Mouse (Mus musculus) heart, postnatal 25 days (tissue): ENCODE data around the gene Defb26. TPM values are rescaled to one million over a fixed set of nuclear protein-coding genes. Genes with fewer than 3 reads are reported as not detected.

Source experiments
- DNase-seq: peaks from one replicate; pipeline ENCODE4 v3.0.0; 2022; ENCODE audit warnings: low spot score
- intact Hi-C: fragments of 180-260 bp; cut with DNase I; formaldehyde crosslinking; loops from one replicate; pipeline ENCODE4 v1.15.1; 2025
- total RNA-seq, 2 experiments: library from RNA; stranded (reverse); gene quantifications; 2 replicates each; pipeline ENCODE4 v1.2.3; 2021

Defb26 gene
- total RNA-seq: not detected

- intact Hi-C loops: no loop called here
- DNase-seq: no peak
Measured at GRCm38 (mm10) chr2:152511592-152511991, at the start of gene Defb26. TSS of gene Defb26 (minus strand) at chr2:152511692.

GRCm38 (mm10) chr2:152556655-152557054, 45.2 kb upstream of the Defb26 start:
- DNase-seq: no peak
- intact Hi-C loops: loop anchor here (5.0 kb wide), 1 partner anchor 46 kb away; the partner anchor contains the start of gene Defb36

DNA sequence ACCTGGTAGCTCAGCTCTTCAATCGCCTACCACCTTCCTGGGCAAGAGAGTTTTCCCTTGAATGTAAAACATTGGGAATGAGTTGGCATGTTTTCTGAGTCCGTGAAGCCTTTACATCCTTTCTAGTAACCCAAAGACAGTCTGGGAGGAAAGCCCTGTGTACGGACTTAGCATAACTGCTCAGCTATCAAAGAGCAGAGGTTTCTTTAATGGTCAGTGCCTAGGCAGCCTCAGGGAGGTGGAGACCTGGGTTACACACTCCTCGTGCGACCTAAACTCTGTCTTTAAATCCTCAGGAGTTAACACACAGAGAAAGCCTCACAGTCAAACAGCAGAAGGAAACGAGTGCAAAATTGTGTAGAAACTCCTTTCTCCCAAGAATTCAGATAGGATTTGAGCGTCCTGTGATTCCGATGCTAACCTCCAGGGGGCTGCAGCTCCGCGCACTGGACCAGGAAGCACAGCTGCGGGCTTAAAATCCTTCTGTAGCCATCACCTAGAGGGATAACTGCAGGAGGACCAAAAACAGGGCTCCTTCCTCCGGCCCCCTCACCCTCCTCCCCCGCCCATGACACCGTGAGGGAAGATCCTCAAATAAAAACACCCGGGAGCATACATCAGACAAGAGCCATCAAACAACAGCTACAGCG, 42.4 kb upstream of the Defb26 start:
- no peak for DNase-seq
- intact Hi-C loops: loop anchor here (5.0 kb wide), 1 partner anchor 103 kb away; no protein-coding TSS in a partner anchor

- intact Hi-C loops: no loop called here
- no peak for DNase-seq
Measured at GRCm38 (mm10) chr2:152548124-152548523, 36.6 kb upstream of the Defb26 start.

DNA sequence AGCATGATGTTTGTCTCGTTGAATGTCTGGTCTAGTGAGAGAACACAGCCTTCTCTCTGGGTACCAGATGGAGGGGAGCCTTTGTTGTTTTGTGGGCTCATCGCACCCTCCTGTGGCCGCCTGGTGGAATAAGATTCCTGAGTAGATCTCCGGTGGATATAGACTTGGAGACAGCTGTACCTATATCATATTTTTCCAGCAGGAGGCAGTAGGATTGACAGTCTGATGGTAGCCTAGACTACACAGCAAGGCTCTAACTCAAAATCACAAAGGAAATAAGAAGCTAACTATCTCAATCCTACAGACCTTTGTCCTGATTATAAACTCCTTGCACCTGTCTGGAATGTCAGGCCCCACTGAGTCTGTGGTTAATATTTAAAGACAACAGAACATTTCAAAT, 33.2 kb upstream of the Defb26 start:
- DNase-seq: no peak
- intact Hi-C loops: no loop called here

GRCm38 (mm10) chr2:152543478-152543877, 32.0 kb upstream of the Defb26 start:
- intact Hi-C loops: no loop called here

GRCm38 (mm10) chr2:152542897-152543296, 31.4 kb upstream of the Defb26 start:
- intact Hi-C loops: no loop called here
- DNase-seq: no peak

More at GRCm38 (mm10) chr2:152543478-152543877, 32.0 kb upstream of the Defb26 start:
- no peak for DNase-seq

GRCm38 (mm10) chr2:152541979-152542378, 30.5 kb upstream of the Defb26 start:
- no peak for DNase-seq
- intact Hi-C loops: no loop called here

DNA sequence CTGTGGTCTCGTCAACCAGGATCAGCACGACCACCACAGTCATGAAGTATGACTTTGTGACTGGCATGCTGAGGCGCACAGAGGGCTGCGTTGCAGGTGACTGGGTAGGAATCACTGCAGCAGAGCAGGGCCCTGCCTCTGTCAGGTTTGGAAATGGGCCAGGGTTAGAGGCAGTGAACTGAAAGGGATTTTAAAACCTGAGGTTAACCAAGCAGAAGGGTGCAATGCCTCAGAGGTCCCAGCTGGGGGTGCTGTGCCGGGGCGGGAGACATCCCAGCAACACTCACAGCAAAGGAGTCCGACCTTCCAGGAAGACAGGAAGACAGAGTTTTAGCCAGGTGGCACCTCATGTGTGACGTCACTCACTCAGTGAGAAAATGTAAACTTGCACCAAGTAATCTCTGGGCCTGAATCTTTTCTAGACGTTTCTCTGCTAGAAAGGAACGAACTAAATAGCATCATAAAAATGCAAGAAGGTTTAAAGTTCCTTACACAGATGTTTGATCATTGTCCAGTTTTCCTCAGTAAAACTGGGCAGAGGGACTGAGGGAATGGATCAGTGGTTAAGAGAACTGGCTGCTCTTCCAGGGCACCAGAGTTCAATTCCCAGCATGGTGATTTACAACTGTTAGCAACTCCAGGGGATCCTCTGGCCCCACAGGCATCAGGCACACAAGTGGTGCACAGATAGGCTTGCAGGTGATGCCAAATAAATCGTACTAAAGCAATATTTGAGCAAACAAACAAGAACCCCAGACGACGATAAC, 28.6 kb upstream of the Defb26 start, which contains the start of gene Defb29:
TSS of gene Defb29 (minus strand) at position 155 of the 767 bp plus-strand sequence.
- intact Hi-C loops: no loop called here
- DNase-seq: no peak

DNA sequence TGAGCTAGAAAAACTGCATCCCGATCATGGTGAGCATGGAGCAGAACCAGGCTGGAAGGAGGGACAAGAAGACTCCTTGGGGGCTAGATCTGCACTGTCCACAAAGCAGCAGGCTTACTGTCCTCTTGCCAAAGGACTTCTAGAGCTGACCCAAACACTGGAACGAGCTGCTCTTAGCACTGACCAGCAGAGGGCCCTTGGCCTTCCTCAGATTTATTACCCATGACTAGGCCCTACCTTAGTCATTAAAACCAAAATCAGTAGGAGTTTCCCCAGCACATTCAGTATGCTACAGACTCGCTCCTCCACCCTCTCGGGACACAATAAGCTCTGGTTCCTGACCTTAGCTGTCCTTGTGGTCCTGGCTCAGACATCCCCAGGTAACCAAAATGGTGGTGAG, 6.5 kb upstream of the Defb26 start, which contains the start of gene Defb28:
TSS of gene Defb28 (plus strand) at position 275 of the 400 bp plus-strand sequence.
- DNase-seq: no peak
- intact Hi-C loops: no loop called here

DNA sequence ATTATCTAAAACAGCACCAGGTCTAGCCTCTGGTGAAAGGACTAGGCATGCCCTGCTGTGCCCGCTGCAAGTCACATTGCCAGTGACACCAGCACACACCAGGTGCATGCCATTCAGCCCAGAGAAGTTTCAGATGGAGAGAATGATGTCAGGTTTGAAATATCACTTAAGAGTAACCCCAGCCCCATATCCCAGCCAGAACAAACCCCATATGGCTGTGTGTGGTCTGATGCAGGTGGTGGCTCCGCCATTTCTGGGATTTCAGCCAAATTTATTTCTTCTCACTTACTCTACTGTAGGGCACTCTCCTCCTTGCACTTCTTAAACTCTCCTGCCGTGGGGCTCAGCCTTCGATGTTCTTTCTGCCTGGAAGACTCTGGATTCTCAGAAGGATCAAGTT, 4.6 kb upstream of the Defb26 start:
- intact Hi-C loops: no loop called here
- no peak for DNase-seq

DNA sequence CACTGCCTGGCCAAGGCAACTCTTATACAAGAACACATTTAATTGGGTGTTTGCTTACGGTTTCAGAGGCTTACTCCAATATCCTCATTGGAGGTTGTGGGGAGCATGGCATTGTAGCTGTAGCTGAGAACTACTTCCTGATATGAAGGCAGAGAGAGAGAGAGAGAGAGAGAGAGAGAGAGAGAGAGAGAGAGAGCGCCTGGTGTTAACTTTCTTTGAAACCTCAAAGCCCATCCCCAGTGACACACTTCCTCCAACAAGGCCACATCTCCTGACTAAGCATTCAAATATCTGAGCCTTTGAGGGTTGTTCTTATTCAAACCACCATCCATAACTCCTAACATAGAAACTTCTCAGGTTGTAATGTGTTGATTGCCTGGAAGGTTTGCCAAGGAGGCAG, 7.5 kb downstream of the Defb26 start:
- no peak for DNase-seq
- intact Hi-C loops: no loop called here

DNA sequence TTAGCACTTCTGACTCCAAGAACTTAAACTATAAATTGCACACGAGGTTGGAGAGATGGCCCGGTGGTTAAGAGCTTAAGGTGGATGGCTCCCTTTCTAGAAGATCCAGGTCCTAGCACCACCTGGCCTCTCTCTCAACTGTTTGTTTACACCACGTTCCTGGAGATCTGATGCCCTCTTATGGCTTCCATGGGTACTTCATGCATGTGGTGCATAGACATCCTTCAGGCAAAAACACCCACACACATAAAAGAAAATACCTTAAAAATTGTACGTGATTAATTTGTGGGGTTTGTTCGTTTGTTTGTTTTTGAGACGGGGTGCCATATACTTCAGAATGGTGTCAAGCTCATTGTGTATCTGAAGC, 10.6 kb downstream of the Defb26 start:
- intact Hi-C loops: no loop called here
- DNase-seq: no peak

- DNase-seq: no peak
- intact Hi-C loops: no loop called here
Measured at GRCm38 (mm10) chr2:152500204-152500862, 11.2 kb downstream of the Defb26 start.

GRCm38 (mm10) chr2:152498020-152498419, 13.5 kb downstream of the Defb26 start:
- intact Hi-C loops: no loop called here

DNA sequence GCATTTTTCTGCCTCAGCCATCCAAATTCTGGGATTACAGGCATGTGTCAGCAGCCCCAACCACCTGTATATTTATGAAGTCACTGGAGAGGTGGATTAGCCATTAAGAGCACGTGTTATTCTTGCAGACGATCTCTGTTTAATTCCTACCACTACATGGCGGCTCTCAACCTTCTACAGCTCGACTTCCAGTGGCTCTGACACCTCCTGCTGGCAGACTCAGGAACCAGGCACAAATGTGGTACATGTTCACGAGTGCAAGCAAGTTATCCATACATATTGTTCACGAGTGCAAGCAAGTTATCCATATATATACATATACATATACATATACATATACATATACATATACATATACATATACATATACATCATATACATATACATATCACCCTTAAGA, 18.3 kb downstream of the Defb26 start:
- no peak for DNase-seq
- intact Hi-C loops: no loop called here

More at GRCm38 (mm10) chr2:152498020-152498419, 13.5 kb downstream of the Defb26 start:
- no peak for DNase-seq

GRCm38 (mm10) chr2:152490038-152490437, 21.5 kb downstream of the Defb26 start, which contains the start of gene Defb22:
TSS of gene Defb22 (minus strand) at chr2:152490138.
- DNase-seq: no peak
- intact Hi-C loops: no loop called here

DNA sequence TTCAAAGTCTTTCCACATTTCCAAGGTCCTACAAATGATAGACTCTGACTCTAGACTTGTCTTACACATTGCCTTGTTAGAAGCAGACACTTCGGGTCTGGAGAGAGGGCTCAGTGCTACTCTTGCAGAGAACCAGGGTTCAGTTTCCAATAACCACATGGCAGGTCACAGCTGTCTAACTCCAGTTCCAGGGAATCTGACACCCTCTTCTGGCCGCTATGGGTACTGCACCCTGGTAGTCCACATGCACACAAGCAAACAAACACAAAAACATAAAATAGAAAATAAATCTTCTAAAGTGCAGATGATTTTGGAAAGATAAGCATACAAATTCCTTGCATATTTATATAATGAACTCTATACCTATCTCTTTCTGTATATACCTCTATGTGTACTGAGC, 24.5 kb downstream of the Defb26 start:
- intact Hi-C loops: no loop called here
- no peak for DNase-seq

GRCm38 (mm10) chr2:152481726-152482125, 29.8 kb downstream of the Defb26 start:
- DNase-seq: no peak
- intact Hi-C loops: no loop called here

DNA sequence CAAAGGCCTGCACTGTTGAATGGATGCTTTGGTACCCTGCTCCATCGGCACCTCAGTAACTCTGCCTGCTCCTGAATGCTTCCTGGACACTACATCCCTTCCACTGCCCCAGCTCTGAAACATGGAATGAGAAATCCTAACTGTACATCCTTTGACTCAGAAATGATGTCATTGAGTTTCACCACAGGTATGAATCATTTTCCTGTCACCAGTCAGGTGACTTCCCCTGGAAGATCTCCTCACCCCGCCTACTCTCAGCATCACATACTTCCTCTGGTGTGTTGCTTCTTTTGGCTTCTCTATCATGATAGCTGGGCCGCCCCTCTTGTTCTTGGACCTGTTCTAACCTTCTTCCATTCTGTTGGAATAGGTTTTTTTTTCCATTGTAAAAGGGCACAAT, 30.6 kb downstream of the Defb26 start:
- DNase-seq: no peak
- intact Hi-C loops: no loop called here

GRCm38 (mm10) chr2:152476763-152477162, 34.7 kb downstream of the Defb26 start, which contains the start of gene Defb20:
TSS of gene Defb20 (plus strand) at chr2:152477063.
- intact Hi-C loops: no loop called here
- no peak for DNase-seq
